Mouse (Mus musculus) stomach, postnatal 0 days (tissue): ENCODE measurements around the gene Lrrc59.

Experiments used
- CTCF ChIP-seq: IDR thresholded peaks from 2 replicates; pipeline ENCODE4 v1.5.1; 2016; ENCODE audit warnings: antibody characterized with exemption, low read depth, mild to moderate bottlenecking, moderate library complexity
- EP300 ChIP-seq: optimal IDR thresholded peaks from 2 replicates; pipeline ENCODE3; 2016; ENCODE audit warnings: antibody characterized with exemption

DNA sequence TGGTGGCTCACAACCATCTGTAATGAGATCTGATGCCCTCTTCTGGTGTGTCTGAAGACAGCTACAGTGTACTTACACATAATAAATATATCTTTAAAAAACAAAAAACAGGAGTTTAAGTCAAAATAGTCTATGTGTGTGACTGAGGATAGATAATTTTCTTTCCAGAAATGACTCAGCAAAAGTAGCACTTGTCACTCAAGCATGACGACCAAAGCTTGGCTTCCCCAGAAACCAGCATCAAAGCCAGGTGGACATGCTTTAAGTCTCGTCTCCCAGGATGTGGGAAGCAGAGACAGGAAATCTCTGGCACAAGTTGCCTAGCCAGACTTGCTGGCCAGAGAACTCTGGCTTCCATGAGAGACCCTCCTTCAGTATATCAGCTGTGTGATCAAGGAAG lies 7.4 kb upstream of the Lrrc59 start:
- TF ChIP-seq CTCF: no peak
- no peak for TF ChIP-seq EP300
